Mouse (Mus musculus): ENCODE results near the gene Sgsm3. TPM values are rescaled to one million over a fixed set of nuclear protein-coding genes. Genes with fewer than 3 reads are reported as not detected.
A peak's percentile ranks its signal among the peaks of the same experiment; 100 is the strongest.

Gene Sgsm3
- polyA plus RNA-seq, 1 experiment = 0.52 TPM

GRCm38 (mm10) chr15:80941468-80942040 is 36.0 kb upstream of the Sgsm3 start:
- H3K36me3 ChIP-seq (ENCODE audit: control insufficient read depth) = peaks cover 53% of the 10 kb centered on the region

GRCm38 (mm10) chr15:80945851-80946250 is 31.7 kb upstream of the Sgsm3 start:
- TF ChIP-seq TAL1 (IDR thresholded peaks at IDR 0.05; ENCODE audit: low read length) (no peak), GATA1 (IDR thresholded peaks at IDR 0.05; ENCODE audit: low read length) (no peak)
- Histone ChIP-seq H3K36me3 (ENCODE audit: control insufficient read depth) (peaks cover 33% of the 10 kb centered on the region), H3K4me3 (replicated peaks) (no peak overlapping the region)

More at GRCm38 (mm10) chr15:80941468-80942040, 36.0 kb upstream of the Sgsm3 start:
- H3K9me3 ChIP-seq (ENCODE audit: control insufficient read depth, low read length) = no peaks in the 10 kb centered on the region
- no peak for TF ChIP-seq GATA1 (IDR thresholded peaks at IDR 0.05; ENCODE audit: low read length)
- no peak for TF ChIP-seq TAL1 (IDR thresholded peaks at IDR 0.05; ENCODE audit: low read length)
- no peaks in the 10 kb centered on the region for H3K27me3 ChIP-seq (ENCODE audit: control insufficient read depth)
- peaks cover 12% of the 10 kb centered on the region for H3K4me1 ChIP-seq (ENCODE audit: control insufficient read depth)
- no peak overlapping the region for H3K4me3 ChIP-seq (replicated peaks)

GRCm38 (mm10) chr15:80948145-80949135 is 29.1 kb upstream of the Sgsm3 start, which contains the start of gene Adsl:
Gene Adsl, plus strand, starts transcription at chr15:80948490.
- Histone ChIP-seq H3K36me3 (ENCODE audit: control insufficient read depth) (peaks cover 31% of the 10 kb centered on the region), H3K4me1 (ENCODE audit: control insufficient read depth) (peaks cover 47% of the 10 kb centered on the region), H3K27me3 (ENCODE audit: control insufficient read depth) (no peaks in the 10 kb centered on the region), H3K4me3 (replicated peaks) (peak within 1 kb of the TSS; percentile 88), H3K9me3 (ENCODE audit: control insufficient read depth, low read length) (no peaks in the 10 kb centered on the region)
- TF ChIP-seq GATA1 (IDR thresholded peaks at IDR 0.05; ENCODE audit: low read length) = no peak

More at GRCm38 (mm10) chr15:80945851-80946250, 31.7 kb upstream of the Sgsm3 start:
- H3K27me3 ChIP-seq (ENCODE audit: control insufficient read depth) = no peaks in the 10 kb centered on the region
- H3K9me3 ChIP-seq (ENCODE audit: control insufficient read depth, low read length) = no peaks in the 10 kb centered on the region
- H3K4me1 ChIP-seq (ENCODE audit: control insufficient read depth) = peaks cover 38% of the 10 kb centered on the region

GRCm38 (mm10) chr15:80949431-80949830 is 28.1 kb upstream of the Sgsm3 start:
- peak overlapping the region; percentile 88 for H3K4me3 ChIP-seq (replicated peaks)
- H3K36me3 ChIP-seq (ENCODE audit: control insufficient read depth) = peaks cover 40% of the 10 kb centered on the region
- no peaks in the 10 kb centered on the region for H3K27me3 ChIP-seq (ENCODE audit: control insufficient read depth)
- H3K4me1 ChIP-seq (ENCODE audit: control insufficient read depth) = peaks cover 47% of the 10 kb centered on the region
- H3K9me3 ChIP-seq (ENCODE audit: control insufficient read depth, low read length) = no peaks in the 10 kb centered on the region
- TF ChIP-seq TAL1 (IDR thresholded peaks at IDR 0.05; ENCODE audit: low read length) (no peak), GATA1 (IDR thresholded peaks at IDR 0.05; ENCODE audit: low read length) (no peak)

- H3K9me3 ChIP-seq (ENCODE audit: control insufficient read depth, low read length) = no peaks in the 10 kb centered on the region
- H3K27me3 ChIP-seq (ENCODE audit: control insufficient read depth) = no peaks in the 10 kb centered on the region
- no peak for TF ChIP-seq TAL1 (IDR thresholded peaks at IDR 0.05; ENCODE audit: low read length)
- H3K36me3 ChIP-seq (ENCODE audit: control insufficient read depth) = peaks cover 46% of the 10 kb centered on the region
- peaks cover 44% of the 10 kb centered on the region for H3K4me1 ChIP-seq (ENCODE audit: control insufficient read depth)
- H3K4me3 ChIP-seq (replicated peaks) = peak overlapping the region; percentile 88
Observed at GRCm38 (mm10) chr15:80950055-80950454, 27.5 kb upstream of the Sgsm3 start.

- no peaks in the 10 kb centered on the region for H3K27me3 ChIP-seq (ENCODE audit: control insufficient read depth)
- no peak overlapping the region for H3K4me3 ChIP-seq (replicated peaks)
- no peak for TF ChIP-seq TAL1 (IDR thresholded peaks at IDR 0.05; ENCODE audit: low read length)
- no peak for TF ChIP-seq GATA1 (IDR thresholded peaks at IDR 0.05; ENCODE audit: low read length)
- H3K9me3 ChIP-seq (ENCODE audit: control insufficient read depth, low read length) = no peaks in the 10 kb centered on the region
- H3K36me3 ChIP-seq (ENCODE audit: control insufficient read depth) = peaks cover 82% of the 10 kb centered on the region
- peaks cover 26% of the 10 kb centered on the region for H3K4me1 ChIP-seq (ENCODE audit: control insufficient read depth)
Observed at GRCm38 (mm10) chr15:80953971-80954370, 23.6 kb upstream of the Sgsm3 start.

GRCm38 (mm10) chr15:80954861-80955260 is 22.7 kb upstream of the Sgsm3 start:
- no peaks in the 10 kb centered on the region for H3K9me3 ChIP-seq (ENCODE audit: control insufficient read depth, low read length)
- H3K4me1 ChIP-seq (ENCODE audit: control insufficient read depth) = peaks cover 17% of the 10 kb centered on the region
- H3K36me3 ChIP-seq (ENCODE audit: control insufficient read depth) = peaks cover 86% of the 10 kb centered on the region
- no peak overlapping the region for H3K4me3 ChIP-seq (replicated peaks)
- TF ChIP-seq GATA1 (IDR thresholded peaks at IDR 0.05; ENCODE audit: low read length) = no peak
- TF ChIP-seq TAL1 (IDR thresholded peaks at IDR 0.05; ENCODE audit: low read length) = no peak
- no peaks in the 10 kb centered on the region for H3K27me3 ChIP-seq (ENCODE audit: control insufficient read depth)

- H3K9me3 ChIP-seq (ENCODE audit: control insufficient read depth, low read length) = no peaks in the 10 kb centered on the region
- no peaks in the 10 kb centered on the region for H3K27me3 ChIP-seq (ENCODE audit: control insufficient read depth)
- peaks cover 9% of the 10 kb centered on the region for H3K4me1 ChIP-seq (ENCODE audit: control insufficient read depth)
- TF ChIP-seq TAL1 (IDR thresholded peaks at IDR 0.05; ENCODE audit: low read length) (no peak), GATA1 (IDR thresholded peaks at IDR 0.05; ENCODE audit: low read length) (no peak)
- H3K36me3 ChIP-seq (ENCODE audit: control insufficient read depth) = peaks cover 86% of the 10 kb centered on the region
- no peak overlapping the region for H3K4me3 ChIP-seq (replicated peaks)
Observed at GRCm38 (mm10) chr15:80955836-80956438, 21.6 kb upstream of the Sgsm3 start.

GRCm38 (mm10) chr15:80969371-80969770 is 8.2 kb upstream of the Sgsm3 start:
- Histone ChIP-seq H3K4me3 (replicated peaks) (no peak overlapping the region), H3K4me1 (ENCODE audit: control insufficient read depth) (peaks cover 13% of the 10 kb centered on the region), H3K27me3 (ENCODE audit: control insufficient read depth) (no peaks in the 10 kb centered on the region), H3K9me3 (ENCODE audit: control insufficient read depth, low read length) (no peaks in the 10 kb centered on the region), H3K36me3 (ENCODE audit: control insufficient read depth) (peaks cover 54% of the 10 kb centered on the region)
- TF ChIP-seq GATA1 (IDR thresholded peaks at IDR 0.05; ENCODE audit: low read length) (no peak), TAL1 (IDR thresholded peaks at IDR 0.05; ENCODE audit: low read length) (no peak)
